Mouse (Mus musculus) lung, postnatal 25 days (tissue): ENCODE measurements around the gene Slc7a11.

ENCODE experiments used
- DNase-seq: peaks from one replicate; pipeline ENCODE4 v3.0.0; 2022; ENCODE audit warnings: low spot score

Slc7a11 gene

DNA sequence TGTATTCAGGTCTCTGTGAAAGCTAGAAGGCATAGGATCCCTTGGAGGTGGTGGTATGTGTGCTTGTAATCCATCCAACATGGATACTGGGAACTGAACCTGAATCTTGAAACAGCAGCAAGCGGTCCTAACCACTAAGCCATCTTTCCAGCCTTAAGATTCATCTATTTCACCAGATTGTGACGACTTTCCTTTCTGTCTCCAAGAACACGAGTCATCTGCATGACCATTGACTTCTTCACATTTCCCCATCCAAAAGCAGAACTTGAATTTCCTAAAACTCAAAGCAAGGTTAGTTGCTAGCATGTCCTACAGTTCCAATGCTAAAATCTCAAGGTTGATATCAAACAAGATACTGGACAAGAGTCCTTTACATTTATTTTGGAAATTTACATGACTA is 37.5 kb downstream of the Slc7a11 start:
- peak; percentile 12 for DNase-seq

GRCm38 (mm10) chr3:50388786-50389185 is 54.6 kb downstream of the Slc7a11 start:
- DNase-seq = no peak

GRCm38 (mm10) chr3:50388288-50388687 is 55.1 kb downstream of the Slc7a11 start:
- DNase-seq = no peak

DNA sequence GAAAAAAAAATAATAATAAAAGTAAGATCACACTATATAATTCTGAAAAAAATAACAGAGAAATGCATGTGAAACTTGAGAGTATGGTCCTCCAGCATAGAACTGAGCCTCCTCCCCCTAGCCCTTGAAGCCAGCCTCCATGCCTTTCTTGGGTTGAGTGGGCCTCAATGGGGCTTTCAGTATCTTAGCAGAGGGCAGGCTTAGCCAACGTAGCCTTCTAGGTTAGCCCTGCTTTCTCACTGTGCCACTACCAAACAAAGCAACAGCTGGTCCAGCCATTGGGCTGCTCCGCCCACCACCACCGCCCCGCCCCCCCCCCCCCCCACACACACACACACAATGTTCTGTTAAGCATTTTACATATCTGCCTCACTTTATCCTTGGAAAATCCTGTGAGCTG is 56.1 kb downstream of the Slc7a11 start:
- no peak for DNase-seq

GRCm38 (mm10) chr3:50386561-50387221 is 56.7 kb downstream of the Slc7a11 start:
- no peak for DNase-seq

DNA sequence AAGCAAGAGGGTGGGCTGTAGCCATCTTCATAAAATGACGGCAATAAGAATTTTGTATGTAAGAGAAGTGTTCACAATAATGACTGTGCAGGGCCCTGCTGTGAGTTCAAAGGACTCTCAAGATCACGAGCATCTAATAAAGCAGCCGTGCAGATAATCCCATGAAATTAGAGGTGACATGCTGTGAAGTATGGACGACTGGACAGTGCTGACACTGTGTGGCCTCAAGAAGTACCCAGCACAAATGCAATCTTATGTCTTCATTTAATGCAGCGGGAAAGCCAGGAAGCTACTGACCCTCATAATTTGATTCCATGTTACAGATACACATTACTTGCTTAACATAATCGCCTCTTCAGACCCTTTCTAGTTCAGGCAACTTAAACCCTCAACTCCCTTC is 57.3 kb downstream of the Slc7a11 start:
- DNase-seq = no peak

- DNase-seq = peak; percentile 7
Measured at GRCm38 (mm10) chr3:50382729-50383128, 60.7 kb downstream of the Slc7a11 start.

DNA sequence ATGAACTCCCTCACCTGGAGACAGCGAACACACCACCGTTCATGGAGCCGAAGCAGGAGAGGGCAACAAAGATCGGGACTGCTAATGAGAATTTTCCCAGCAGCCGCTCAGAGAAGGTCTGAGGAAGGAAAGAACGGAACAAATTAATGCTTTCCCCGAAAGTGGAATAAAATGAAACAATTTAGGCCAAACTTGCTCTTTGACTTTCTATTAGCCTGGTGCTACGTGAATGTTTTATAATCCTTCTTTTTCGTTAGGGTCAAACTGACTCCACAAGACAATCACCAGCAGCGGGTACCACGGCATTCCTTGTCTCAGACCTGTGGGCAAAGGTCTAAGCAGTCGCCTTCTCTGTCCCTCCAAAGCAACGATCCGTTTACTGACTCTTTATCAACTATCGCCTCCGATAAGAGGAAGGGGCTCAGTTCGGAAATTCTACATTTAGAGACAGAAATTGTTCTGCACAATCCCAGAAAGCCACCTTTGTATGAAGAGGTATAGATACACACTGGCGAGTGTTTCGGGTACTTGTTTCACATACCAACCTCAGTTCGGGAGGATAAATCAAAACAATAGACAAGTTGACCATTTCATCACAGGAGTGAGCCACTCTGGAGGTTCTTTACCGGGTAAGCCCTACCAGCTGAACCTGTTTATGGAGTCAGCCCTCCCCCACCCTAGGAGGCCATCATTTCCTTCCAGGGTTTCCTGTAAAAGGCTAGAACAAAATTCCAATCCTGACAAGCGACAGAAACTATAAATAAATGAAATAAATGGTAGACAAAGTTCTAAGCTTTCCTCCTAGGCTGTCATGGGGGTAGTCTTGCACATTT is 61.3 kb downstream of the Slc7a11 start:
- no peak for DNase-seq

GRCm38 (mm10) chr3:50381160-50381860 is 62.1 kb downstream of the Slc7a11 start:
- peak; percentile 78 for DNase-seq

DNA sequence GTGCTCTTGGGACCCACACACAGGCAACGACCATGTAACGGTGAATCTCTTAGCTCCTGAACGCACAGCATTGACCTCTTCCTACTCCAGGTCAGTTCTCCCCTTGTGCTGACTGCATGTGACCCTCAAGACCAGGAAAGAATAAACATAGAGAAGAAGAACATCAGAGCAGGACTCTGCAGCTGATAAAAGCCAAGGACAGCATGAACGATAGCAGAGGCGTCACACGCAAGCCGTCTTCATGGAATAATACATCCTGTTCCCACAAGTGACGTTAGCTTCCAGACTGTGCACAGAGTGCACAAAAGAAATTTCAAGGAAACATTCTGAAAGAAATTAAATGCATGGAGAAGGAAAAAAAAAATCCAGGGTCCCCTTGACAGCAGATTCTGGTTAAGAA is 63.5 kb downstream of the Slc7a11 start:
- DNase-seq = no peak

- no peak for DNase-seq
Measured at GRCm38 (mm10) chr3:50375477-50375876, 67.9 kb downstream of the Slc7a11 start.

DNA sequence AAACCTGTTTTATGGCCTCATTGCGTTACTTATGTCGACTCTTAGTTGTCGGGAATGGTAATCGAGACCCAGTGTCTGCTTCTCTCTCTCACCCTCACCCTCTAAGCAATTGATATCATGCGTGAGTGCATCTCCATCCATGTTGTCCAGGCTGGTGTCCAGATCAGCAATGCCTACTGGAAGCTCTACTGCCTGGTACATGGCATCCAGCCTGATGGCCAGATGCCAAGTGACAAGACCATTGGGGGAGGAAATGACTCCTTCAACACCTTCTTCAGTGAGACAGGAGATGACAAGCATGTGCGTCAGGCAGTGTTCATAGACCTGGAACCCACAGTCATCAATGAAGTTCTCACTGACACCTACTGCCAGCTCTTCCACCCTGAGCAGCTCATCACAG is 73.6 kb downstream of the Slc7a11 start:
- no peak for DNase-seq

DNA sequence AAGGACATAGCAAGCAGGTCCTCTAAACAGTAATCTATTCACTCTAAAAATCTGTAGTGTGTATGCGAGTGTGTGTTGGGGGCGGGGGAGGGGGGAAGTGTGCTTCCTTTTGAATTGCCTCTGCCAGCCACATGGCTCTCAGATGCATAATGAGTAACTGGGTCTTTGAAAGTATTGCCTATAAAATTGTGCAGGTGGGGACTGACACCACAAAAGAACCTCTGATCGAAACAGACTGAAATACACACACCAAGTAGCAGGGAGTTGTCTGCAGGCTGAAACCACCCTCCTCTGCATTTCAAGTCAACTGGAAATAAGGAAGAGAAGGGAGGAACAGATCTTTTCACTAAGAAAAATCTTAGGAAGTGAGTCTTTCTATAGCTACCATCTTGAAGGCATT is 76.2 kb downstream of the Slc7a11 start:
- DNase-seq = no peak

GRCm38 (mm10) chr3:50363659-50364058 is 79.8 kb downstream of the Slc7a11 start:
- no peak for DNase-seq

GRCm38 (mm10) chr3:50347081-50347480 is 96.3 kb downstream of the Slc7a11 start:
- DNase-seq = no peak

DNA sequence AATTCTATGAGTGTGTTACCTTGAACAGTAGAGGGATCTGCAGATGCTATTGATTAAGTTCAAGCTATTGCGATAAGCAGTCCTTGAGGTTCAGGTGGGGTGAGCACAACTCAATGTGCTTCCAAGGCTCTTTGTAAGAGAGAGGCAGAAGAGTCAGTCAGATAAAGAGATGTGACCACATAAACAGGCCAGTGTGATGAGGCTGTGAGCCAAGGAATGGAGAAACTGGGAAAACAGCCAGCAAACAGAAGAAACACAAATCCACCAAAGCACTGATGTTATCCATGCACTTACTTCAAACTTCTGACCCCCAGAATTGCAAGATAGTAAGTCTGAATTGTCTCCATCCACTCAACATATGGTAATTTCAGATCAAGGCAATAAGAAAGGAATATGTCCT is 99.0 kb downstream of the Slc7a11 start:
- DNase-seq = no peak

DNA sequence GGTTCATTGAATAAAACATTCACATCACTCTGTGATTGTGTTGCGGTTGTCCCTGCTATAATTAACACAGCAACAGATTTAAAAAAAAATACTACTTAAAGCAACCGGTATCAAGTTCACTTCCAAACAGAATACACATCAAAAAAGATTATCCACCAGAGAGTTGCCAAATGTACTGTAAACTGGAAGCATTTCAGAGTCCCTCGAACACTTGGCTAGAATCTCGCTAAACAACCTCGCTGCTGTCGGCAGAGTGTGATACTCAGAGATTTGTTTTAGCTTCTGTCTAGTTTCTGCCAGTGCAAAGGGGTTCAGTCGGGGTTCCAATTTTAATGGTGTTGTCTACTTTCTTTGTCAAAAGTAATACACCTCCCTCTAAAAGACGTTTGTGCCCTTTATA is 118.9 kb downstream of the Slc7a11 start:
- DNase-seq = no peak

DNA sequence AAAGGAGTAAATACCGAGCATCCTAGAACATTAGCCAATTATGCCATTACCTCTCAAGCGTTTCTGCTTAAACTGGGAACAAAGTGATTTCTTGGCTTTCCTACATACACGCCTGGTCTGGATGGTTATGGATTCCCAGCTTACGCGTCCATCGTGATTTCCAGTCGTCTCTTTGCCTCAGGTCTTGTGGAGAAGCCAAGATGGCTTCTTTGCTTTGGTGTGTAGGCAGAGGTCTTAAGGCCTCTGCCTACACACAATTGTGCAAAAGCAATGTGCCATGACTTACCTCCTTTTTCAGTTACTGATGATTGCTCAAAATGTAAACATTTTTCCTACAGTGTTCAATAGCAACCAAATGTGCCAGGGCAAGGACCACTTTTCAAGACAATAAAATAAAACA is 119.5 kb downstream of the Slc7a11 start:
- no peak for DNase-seq

GRCm38 (mm10) chr3:50320862-50321261 is 122.6 kb downstream of the Slc7a11 start:
- peak; percentile 9 for DNase-seq

DNA sequence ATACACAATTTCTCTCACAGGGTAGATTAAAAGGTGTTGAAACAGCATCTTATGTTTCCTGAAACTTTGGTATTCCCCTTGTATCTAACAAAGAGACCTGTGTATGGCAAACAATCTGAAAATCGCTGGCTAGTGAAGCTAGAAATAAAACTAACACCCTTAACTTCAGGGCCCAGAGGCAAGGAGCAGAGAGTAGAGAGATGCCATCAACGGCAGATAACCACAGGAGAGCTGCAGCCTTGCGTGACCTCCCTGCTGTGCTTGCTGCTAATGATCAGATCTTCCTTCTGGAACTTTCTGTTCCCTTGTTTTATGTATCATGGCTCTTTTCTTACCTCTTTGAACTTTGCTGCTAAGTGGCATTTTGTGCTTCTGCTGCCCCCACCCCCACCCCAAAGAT is 125.3 kb downstream of the Slc7a11 start:
- DNase-seq = no peak

- no peak for DNase-seq
Measured at GRCm38 (mm10) chr3:50313816-50314215, 129.6 kb downstream of the Slc7a11 start.

DNA sequence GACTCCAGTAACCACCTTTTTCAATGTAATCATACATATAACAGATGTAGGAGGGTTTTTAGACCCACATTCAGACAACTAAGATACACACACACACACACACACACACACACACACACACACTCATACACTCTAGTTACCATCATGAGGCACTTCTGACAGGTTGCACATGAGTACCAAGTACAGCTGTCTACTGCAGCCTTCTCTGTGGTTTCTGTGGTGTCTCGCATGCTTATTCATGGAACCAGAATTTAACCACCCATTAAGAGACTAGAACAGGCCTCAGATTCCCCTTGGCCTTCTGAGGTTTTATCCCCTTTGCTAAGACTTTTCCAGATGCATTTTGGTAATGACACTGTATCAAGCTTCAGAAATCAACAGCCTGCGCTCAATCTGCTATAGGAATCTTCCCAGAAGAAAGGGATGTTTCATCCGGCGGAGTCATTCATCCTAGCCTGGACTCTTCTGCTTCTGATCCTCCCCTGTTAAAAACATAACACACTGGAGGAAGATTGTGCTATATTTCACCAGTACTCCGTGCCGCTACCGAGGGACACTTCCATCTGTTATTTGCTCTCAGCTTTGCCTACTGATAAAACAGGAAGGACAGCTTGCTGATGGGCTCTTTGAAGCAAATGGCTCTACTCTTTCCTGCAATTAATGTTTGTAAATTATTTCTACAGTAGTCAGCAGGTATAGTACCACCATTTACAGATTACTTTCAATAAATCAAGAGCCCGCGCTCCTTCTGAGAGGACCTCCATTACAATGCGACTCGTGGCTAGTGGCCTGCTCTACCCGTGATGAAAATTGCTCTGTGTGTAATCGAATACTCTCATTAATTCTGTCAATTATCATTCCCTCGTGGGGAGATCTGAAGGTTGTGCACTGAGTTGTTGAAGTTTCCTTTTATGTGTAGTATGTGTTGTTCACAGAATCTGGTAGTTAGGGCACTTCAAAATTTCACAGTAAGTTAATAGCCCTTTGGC is 135.8 kb downstream of the Slc7a11 start:
- no peak for DNase-seq
